Mouse (Mus musculus) lung, postnatal 14 days (tissue): ENCODE results near the gene Bach2.

Source experiments
- DNase-seq: peaks from one replicate; pipeline ENCODE4 v3.0.0; 2021

Bach2 gene

GRCm38 (mm10) chr4:32299970-32300369 lies 61.4 kb downstream of the Bach2 start:
- DNase-seq, result no peak

- no peak for DNase-seq
Measured at GRCm38 (mm10) chr4:32302668-32303067, 64.1 kb downstream of the Bach2 start.

DNA sequence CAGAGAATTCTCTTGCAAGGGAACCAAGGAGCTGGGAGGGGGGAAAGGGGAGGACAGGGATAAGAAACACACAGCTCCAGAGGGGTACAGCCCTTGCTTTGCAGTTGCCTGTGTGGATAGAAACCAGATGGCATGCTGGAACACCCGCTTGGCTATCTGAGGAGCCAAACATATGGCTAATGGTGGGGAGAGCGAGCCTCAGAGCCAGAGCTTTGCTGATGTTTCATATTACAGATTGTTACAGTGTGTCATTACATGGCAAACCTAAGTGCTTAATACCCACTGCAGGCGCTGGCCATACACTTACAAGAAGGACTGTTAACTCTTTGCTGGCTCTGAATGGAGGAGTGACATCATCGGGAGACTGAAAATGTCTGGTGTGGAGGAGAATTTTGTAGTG lies 64.5 kb downstream of the Bach2 start:
- DNase-seq, result no peak

- DNase-seq, result peak; percentile 92
Measured at GRCm38 (mm10) chr4:32303674-32304073, 65.1 kb downstream of the Bach2 start.

GRCm38 (mm10) chr4:32304221-32304703 lies 65.7 kb downstream of the Bach2 start:
- DNase-seq, result peak; percentile 25

DNA sequence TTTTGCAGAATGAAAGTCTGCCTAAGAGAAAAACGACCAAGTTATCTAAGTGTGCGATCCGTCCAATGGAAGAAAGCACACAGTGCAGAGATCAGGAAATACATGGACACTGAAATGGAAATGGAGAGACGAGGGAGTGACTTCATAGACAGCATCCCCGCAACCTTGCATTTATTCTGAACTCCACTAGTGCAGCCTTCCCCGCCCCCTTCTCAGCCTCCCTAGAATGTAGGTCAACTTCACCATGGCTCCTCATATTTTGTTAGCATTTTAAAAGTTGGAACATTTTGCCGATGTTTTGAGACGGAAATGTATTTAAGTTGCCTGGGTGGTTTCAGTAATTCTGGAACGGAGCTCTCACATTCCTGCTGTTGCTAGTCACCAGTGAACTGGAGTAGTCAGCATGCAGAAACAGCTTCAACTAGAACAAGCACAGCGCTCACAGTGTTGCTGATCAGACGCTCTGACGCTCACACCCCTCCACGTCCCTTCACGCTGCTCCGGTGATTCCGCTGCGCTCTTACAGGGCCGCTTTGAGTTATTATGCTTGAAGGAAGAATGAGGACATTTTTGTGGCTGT lies 66.5 kb downstream of the Bach2 start:
- no peak for DNase-seq

GRCm38 (mm10) chr4:32305683-32306082 lies 67.1 kb downstream of the Bach2 start:
- no peak for DNase-seq

DNA sequence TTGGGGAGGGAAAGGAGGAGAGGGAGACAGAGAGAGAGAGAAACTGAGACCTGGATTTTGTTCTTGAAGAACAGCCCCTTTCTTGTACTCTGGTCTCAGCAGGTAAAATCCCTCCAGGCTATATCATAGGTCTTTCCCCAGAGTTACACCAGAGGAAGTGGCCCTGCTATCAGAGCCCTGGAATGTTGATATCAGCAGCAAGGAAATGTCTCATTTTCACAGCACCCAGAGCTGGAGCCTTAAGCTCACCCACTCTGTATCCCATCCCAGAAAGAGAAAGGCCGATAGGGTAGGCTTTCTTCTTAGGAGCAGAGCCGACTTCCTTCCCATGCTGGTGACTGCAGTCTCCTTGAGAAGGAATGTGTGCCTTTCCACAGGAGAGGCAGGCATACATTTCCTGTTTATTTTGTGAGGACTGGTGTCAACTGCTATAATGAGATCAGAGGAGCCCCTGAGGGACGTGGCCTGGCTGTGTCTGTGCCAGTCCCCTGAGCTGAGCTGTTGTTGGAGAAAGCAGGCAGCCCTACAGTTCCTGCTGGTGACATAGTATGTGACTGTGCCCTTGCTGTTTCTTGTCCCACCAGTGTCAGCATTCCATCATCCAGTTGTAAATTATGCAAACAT lies 67.7 kb downstream of the Bach2 start:
- DNase-seq, result peak; percentile 26

DNA sequence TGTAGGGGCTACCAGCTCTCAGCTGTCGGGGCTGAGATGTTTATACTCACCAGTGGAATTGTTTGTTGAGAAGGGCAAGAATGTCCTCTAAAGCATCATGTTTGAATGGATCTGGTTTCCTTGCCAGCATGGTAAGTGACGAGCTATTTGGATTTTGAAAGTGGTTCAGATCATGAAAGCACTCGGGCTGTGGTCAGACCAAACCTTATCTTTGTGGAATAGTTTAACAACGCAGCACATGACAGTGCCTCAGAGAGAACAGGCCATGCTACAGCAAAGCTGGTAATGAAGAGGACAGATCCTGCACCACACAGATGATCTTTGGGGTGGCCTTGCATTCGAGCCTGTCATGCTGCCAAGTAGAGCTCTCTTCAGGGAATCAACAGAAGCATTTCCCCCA lies 68.6 kb downstream of the Bach2 start:
- DNase-seq, result no peak

DNA sequence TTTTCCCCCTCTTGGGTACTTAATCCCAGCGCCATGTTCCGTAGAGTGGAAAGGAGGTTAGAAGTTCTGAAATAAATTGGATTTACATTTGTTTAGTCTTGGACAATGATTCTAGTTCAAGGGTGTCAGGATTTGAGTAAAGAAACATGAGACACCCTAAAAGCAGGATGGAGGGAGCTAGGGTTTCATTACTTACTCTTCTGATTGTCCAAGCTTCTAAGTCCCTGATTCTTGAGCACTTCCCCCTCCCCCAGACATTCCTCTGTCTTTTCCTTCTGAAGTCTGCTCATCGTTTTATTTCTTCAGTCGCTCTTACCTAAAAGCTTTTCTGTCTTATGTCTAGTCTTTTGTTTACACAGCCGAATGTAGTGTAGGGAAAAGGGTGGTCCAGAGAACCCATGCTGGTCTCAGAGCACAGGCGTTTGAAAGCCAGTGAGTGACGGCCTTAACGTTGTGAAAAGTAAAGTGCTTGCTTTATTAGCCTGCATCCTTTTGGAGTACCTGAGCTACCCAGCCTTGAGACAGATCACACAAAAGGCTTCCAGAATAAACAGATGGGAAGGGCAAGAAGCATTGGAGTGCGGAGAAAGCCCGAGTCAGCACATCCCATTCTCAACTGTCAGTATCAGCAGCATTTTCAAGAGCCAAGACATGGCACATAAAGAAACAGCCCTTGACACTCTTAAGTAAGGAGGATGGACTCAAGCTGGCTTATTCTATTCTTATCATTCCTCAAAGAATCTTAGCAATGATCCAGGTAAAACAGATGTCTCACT lies 73.8 kb downstream of the Bach2 start:
- DNase-seq, result no peak

DNA sequence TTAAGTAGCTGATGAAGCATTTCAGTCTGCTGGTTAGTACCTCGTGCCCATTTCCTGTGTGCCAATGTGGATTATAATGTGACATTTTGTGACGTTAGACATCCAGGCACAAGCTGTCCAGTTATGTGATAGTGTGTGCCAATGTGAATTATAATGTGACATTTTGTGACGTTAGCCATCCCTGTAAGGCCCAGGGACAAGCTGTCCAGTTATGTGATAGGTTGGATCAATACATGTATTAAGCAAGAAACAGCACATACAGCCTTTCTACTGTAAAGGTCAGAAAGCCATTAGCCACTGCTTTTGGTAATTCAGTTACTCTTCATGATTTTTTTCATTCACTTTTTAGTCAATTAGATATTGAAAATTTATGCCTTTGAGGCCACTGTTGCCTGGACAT lies 76.3 kb downstream of the Bach2 start:
- DNase-seq, result no peak

GRCm38 (mm10) chr4:32318608-32319007 lies 80.0 kb downstream of the Bach2 start:
- DNase-seq, result no peak

GRCm38 (mm10) chr4:32319327-32319726 lies 80.7 kb downstream of the Bach2 start:
- DNase-seq, result no peak

GRCm38 (mm10) chr4:32320039-32320438 lies 81.4 kb downstream of the Bach2 start:
- no peak for DNase-seq

- no peak for DNase-seq
Measured at GRCm38 (mm10) chr4:32324111-32324510, 85.5 kb downstream of the Bach2 start.

DNA sequence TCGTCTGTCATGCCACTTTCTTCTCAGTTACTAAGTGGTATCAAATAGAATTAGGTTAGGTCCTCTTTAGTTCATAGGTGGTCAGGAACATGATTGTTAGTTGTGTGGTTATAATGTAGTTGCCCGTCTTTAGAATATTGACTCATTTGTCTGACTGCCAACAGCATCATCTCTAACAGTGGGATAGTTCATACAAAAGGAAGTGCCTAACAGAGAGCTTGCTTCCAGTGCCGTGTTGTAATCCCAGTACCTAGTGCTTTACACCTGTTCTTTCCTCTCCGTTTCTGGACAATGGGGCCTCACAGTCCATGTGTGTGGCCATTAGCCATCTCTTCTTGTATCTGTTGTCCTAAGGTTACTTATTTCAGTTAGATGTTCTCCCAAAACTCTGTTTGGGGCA lies 86.4 kb downstream of the Bach2 start:
- no peak for DNase-seq

- DNase-seq, result no peak
Measured at GRCm38 (mm10) chr4:32325596-32325995, 87.0 kb downstream of the Bach2 start.

DNA sequence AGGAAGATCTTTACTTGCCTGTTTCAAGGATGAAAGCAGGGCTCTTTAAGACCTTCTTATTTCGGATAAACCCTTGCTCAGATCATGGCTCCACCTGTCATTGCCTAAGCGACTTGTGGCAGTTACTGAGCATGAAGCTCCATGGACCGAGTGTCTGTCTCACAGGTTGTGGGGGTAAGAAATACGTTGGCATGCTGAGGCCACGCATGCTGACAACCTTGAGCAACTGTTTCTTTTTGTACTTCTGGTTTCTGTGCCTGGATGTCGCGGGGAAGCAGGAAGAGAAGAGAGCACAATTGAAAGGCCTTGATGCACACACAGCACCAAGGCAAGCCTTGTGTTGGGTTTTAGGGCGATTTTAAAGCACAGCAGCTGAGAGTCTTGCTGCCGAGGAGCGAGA lies 87.7 kb downstream of the Bach2 start:
- no peak for DNase-seq

DNA sequence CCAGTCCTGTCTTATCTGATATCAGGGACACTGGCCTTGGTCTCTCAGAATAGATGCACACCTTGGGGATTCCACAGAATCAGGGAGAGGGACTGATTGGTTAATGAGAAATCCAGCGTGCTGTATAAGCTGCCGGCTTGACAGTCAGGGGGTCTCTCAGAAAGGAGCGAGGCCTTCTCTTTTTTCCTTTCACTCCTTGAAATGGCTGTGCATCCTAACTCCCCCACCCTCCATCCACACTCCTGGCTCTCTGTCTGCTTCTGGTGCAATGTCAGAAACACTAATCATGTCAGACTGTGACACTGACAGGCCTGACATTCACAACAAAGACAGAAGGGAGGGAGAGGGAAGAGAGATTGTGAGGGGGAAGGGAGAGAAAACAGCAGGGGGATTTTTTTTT lies 88.3 kb downstream of the Bach2 start:
- DNase-seq, result no peak

- no peak for DNase-seq
Measured at GRCm38 (mm10) chr4:32327626-32328025, 89.0 kb downstream of the Bach2 start.

- no peak for DNase-seq
Measured at GRCm38 (mm10) chr4:32328561-32328960, 90.0 kb downstream of the Bach2 start.

- DNase-seq, result no peak
Measured at GRCm38 (mm10) chr4:32330584-32331314, 92.1 kb downstream of the Bach2 start.

DNA sequence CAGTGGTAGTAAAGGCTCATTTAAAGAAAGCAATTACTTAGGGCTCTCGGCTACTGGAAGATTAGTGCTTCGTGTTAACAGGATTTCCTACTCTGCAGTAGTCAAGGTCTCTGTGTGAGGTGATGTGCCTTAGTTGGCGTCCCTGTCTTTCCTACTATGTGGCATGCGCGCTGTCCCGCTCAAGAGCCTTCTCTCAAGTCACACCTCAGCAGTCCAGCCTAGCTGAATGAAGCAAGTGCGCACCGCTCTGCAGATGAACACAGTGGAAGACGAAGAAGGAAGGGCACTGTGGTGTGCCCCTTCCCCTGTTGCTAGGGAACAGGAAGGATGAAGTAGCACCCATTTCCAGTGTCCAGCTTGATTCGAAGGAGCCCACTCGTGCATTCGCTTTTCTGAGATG lies 93.4 kb downstream of the Bach2 start:
- DNase-seq, result no peak

DNA sequence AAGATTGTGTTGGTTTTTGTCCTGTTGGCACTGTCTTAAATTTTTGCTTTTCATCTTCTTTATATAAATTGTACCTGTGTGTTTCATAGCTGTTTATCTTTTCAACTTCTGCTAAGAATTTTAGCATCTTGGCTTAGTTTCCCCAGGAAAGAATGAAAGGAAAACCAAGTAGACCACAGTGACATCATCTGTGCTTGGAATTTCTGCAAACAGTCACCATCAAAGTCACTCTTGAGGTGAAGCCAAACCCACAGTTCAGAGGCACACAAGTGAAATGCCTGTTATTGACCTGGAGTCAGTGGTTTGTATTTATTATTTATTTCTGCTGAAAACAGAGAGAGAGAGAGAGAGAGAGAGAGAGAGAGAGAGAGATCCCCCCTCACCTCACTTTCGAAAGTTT lies 95.5 kb downstream of the Bach2 start:
- no peak for DNase-seq
